Mouse (Mus musculus): ENCODE results near the gene Sipa1l1.

- TF ChIP-seq MAFK (IDR thresholded peaks at IDR 0.05; ENCODE audit: insufficient read depth, low read depth, low read length) (no peak), HCFC1 (IDR thresholded peaks at IDR 0.05; ENCODE audit: borderline replicate concordance, insufficient read depth, low read length) (no peak)
Observed at GRCm38 (mm10) chr12:82189076-82189675, 20.1 kb downstream of the Sipa1l1 start.

Data from ES-E14 (cell line).